Mouse (Mus musculus) liver, embryonic 14.5 days (tissue): ENCODE data around the gene Gm21983.

Experiments
- CTCF ChIP-seq: IDR thresholded peaks from 2 replicates; pipeline ENCODE4 v1.5.1; 2016; ENCODE audit warnings: antibody characterized with exemption, low read depth, control low read depth
- EP300 ChIP-seq: IDR thresholded peaks from 2 replicates; pipeline ENCODE4 v1.6.1; 2016; ENCODE audit warnings: antibody characterized with exemption, low read depth

DNA sequence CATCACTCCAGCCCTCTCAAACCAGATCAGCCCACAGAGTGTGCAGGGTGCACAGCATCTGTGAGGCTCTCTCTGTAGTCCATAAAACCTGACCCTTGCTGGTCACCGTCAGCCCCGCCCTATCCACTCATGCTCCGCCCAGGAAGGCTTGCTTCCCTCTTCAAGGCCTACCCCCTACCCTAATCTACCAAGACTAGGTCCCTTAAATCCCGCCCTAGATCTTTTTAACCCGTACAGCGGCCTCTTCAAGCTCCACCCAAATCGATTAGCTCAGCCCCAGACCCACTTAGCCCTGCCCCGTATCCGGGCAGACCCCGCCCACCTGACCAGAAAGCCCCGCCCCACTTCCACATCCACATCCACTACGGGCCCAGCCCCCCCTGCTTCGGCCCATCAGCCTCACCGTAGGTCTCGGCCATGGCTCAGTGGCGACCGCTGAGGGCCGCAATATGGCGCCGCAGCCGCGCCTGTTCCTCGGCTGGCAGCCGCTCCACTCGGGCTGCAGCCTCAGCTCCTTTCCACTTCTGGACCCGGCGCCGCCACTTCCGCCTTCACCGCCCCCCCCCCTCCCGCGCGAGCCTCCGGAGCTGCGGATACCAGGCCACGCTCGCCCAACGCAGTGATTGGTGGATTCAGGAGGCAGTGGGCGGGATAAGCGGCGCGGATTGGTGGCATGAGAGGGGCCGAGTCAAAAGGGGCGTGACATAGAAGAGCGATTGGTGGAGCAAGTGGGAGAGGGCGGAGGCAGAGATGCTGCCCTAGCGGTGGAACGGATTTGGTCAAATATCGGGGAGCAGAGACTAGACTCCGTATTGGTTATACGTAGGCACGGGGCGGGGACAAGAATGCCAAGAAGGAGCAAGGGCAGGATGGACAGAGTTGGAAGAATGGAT is 2.3 kb downstream of the Gm21983 start, which contains the start of gene Rab4b:
- TF ChIP-seq CTCF (peak; percentile 86), EP300 (peak; percentile 32; the same call in 1 of the 2 replicates)
